Mouse (Mus musculus) lung, adult 2 months (tissue): ENCODE results near the gene Ccdc175. TPM values are rescaled to one million over a fixed set of nuclear protein-coding genes. Genes with fewer than 3 reads are reported as not detected.

Experiments
- DNase-seq: peaks from one replicate; pipeline ENCODE4 v3.0.0; 2022
- H3K4me1 ChIP-seq: fragments of 200-500 bp; 2 replicates; pipeline ENCODE4 v1.6.1; 2011; ENCODE audit warnings: low read length; ENCODE audit not compliant: control insufficient read depth, insufficient read depth
- H3K4me3 ChIP-seq: fragments of 200-500 bp; replicated peaks from 2 replicates; pipeline ENCODE3; 2011; ENCODE audit warnings: low read depth, mild to moderate bottlenecking, control low read depth, low read length; ENCODE audit errors: extremely low read depth
- CTCF ChIP-seq: fragments of 200-500 bp; IDR thresholded peaks from 2 replicates; pipeline ENCODE4 v1.5.1; 2011; ENCODE audit warnings: mild to moderate bottlenecking, low read length, control low read depth; ENCODE audit not compliant: insufficient read depth
- POLR2A ChIP-seq: fragments of 200-500 bp; IDR thresholded peaks from 2 replicates; pipeline ENCODE4 v1.6.1; 2011; ENCODE audit warnings: low read depth, mild to moderate bottlenecking, control low read depth, low read length, borderline replicate concordance; ENCODE audit errors: extremely low read depth
- WGBS: fragments of 180-500 bp; shearing (Covaris S2); methylation state at CpG from one replicate; pipeline ENCODE4 v1.1.7; 2018; 5-methylcytosine and 5-hydroxymethylcytosine counted together
- polyA plus RNA-seq: library from polyadenylated mRNA; depleted of rRNA; stranded (reverse); fragments of >200 nt; gene quantifications from 2 replicates; pipeline ENCODE4 v1.2.3, GENCODE M21; 2012; rRNA removed

Gene Ccdc175
- not detected in 2 replicates for polyA plus RNA-seq

GRCm38 (mm10) chr12:72184929-72185328 lies at the start of gene Ccdc175:
Gene Ccdc175 (minus strand): TSS chr12:72185029.
- 63% methylated on average over 12 of the region's 12 CpGs for WGBS
- no peak for DNase-seq
- no peaks in the 10 kb centered on the region for H3K4me1 ChIP-seq
- H3K4me3 ChIP-seq = no peak within 1 kb of the TSS
- no peak for TF ChIP-seq CTCF
- no peak for TF ChIP-seq POLR2A

- Histone ChIP-seq H3K4me1 (no peaks in the 10 kb centered on the region; the same call in 1 of the 2 replicates), H3K4me3 (no peak overlapping the region)
- DNase-seq = no peak
- TF ChIP-seq CTCF (no peak), POLR2A (no peak)
- 83% methylated on average over 3 of the region's 3 CpGs for WGBS
These were observed 49.3 kb upstream of the Ccdc175 start for GRCm38 (mm10) chr12:72234151-72234550.

GRCm38 (mm10) chr12:72232826-72233790 lies 48.3 kb upstream of the Ccdc175 start:
- H3K4me3 ChIP-seq = no peak overlapping the region
- 81% methylated on average over 19 of the region's 19 CpGs for WGBS
- TF ChIP-seq CTCF (no peak), POLR2A (no peak)
- no peaks in the 10 kb centered on the region; the same call in 1 of the 2 replicates for H3K4me1 ChIP-seq
- DNase-seq = no peak

GRCm38 (mm10) chr12:72232176-72232575 lies 47.3 kb upstream of the Ccdc175 start:
- no peak for DNase-seq
- no peaks in the 10 kb centered on the region; the same call in 1 of the 2 replicates for H3K4me1 ChIP-seq
- 82% methylated on average over 3 of the region's 3 CpGs for WGBS
- no peak overlapping the region for H3K4me3 ChIP-seq
- TF ChIP-seq CTCF = no peak
- TF ChIP-seq POLR2A = no peak

- TF ChIP-seq CTCF (no peak), POLR2A (no peak)
- Histone ChIP-seq H3K4me3 (no peak overlapping the region), H3K4me1 (no peaks in the 10 kb centered on the region)
- DNase-seq = no peak
- WGBS = 76% methylated on average over 8 of the region's 8 CpGs
These were observed 44.8 kb upstream of the Ccdc175 start for GRCm38 (mm10) chr12:72229451-72230196.

- no peak for DNase-seq
- H3K4me3 ChIP-seq = no peak overlapping the region
- TF ChIP-seq CTCF (no peak), POLR2A (no peak)
- H3K4me1 ChIP-seq = no peaks in the 10 kb centered on the region
- 85% methylated on average over 6 of the region's 6 CpGs for WGBS
These were observed 42.9 kb upstream of the Ccdc175 start for GRCm38 (mm10) chr12:72227731-72228130.

- no peak for DNase-seq
- no peak overlapping the region for H3K4me3 ChIP-seq
- TF ChIP-seq POLR2A (no peak), CTCF (no peak)
- 84% methylated on average over 3 of the region's 3 CpGs for WGBS
- no peaks in the 10 kb centered on the region for H3K4me1 ChIP-seq
These were observed 40.5 kb upstream of the Ccdc175 start for GRCm38 (mm10) chr12:72225371-72225770.

- no peaks in the 10 kb centered on the region for H3K4me1 ChIP-seq
- 90% methylated on average over 16 of the region's 16 CpGs for WGBS
- no peak for DNase-seq
- H3K4me3 ChIP-seq = no peak overlapping the region
- TF ChIP-seq POLR2A = no peak
- no peak for TF ChIP-seq CTCF
These were observed 38.8 kb upstream of the Ccdc175 start for GRCm38 (mm10) chr12:72223557-72224102.

GRCm38 (mm10) chr12:72213554-72213953 lies 28.7 kb upstream of the Ccdc175 start:
- DNase-seq = no peak
- Histone ChIP-seq H3K4me1 (no peaks in the 10 kb centered on the region), H3K4me3 (no peak overlapping the region)
- TF ChIP-seq CTCF = no peak
- whole genome bisulfite sequencing = 34% methylated on average over 5 of the region's 5 CpGs
